Mouse (Mus musculus) lung, adult 18-20 months (tissue): ENCODE results near the gene Lrrc55.

Experiments used
- DNase-seq, 2 experiments: peaks; one replicate each; pipeline ENCODE4 v3.0.0; 2022; ENCODE audit warnings: mixed read lengths in 2 of 2

Gene Lrrc55

GRCm38 (mm10) chr2:85131226-85131625 lies 65.8 kb downstream of the Lrrc55 start:
- no peak for DNase-seq

- peak; percentile 62 to 72 for DNase-seq
These were observed 67.5 kb downstream of the Lrrc55 start for GRCm38 (mm10) chr2:85129496-85129971.

- peak; percentile 60 to 70 for DNase-seq
These were observed 73.0 kb downstream of the Lrrc55 start for GRCm38 (mm10) chr2:85123869-85124535.

- peak in 1 of 2 experiments; percentile 40 for DNase-seq
These were observed 73.7 kb downstream of the Lrrc55 start for GRCm38 (mm10) chr2:85123187-85123868.
